Mouse (Mus musculus) bone marrow macrophage, adult 2 months (primary cell): ENCODE results near the gene Ube2h.
"Not testable (repeated sequence)": the region's sequence is repeated elsewhere in the genome, so short reads cannot be mapped to it uniquely, and the experiment has no call there.

Source experiments
- CTCF ChIP-seq: IDR thresholded peaks from 2 replicates; pipeline ENCODE4 v1.5.1; 2012; ENCODE audit warnings: low read depth, mild to moderate bottlenecking, low read length, moderate library complexity
- POLR2A ChIP-seq: IDR thresholded peaks from 2 replicates; pipeline ENCODE4 v1.6.1; 2012; ENCODE audit warnings: mild to moderate bottlenecking, low read depth, low read length, borderline replicate concordance

GRCm38 (mm10) chr6:30205180-30205538 is 99.2 kb downstream of the Ube2h start:
- not testable (repeated sequence) for TF ChIP-seq CTCF, POLR2A
